Mouse (Mus musculus) heart, postnatal 0 days (tissue): ENCODE measurements around the gene Stab2.

Experiments used
- CTCF ChIP-seq: IDR thresholded peaks from 2 replicates; pipeline ENCODE4 v1.5.1; 2016; ENCODE audit warnings: antibody characterized with exemption, control low read depth, low read depth
- EP300 ChIP-seq: IDR thresholded peaks from 2 replicates; pipeline ENCODE4 v1.6.1; 2016; ENCODE audit warnings: antibody characterized with exemption, low read depth

DNA sequence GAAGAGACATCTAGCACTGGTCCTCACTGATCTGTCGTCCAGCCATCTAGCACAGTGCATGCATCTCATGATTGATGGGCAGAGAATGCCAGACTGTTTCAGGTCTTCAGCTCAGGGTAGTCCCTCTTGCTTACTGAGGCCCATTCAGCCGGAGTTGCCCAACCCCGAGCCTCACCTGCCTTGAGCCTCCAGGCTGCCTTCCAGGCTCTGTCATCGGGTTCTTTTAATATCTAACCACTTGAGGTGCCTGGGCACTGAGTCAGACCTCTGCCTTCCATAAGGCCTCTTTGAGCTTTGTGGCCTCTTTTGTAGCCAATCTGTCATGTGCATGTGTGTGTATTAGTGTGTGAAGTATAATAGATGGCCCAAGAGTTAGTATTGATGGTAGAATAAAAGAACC lies 158.3 kb downstream of the Stab2 start:
- no peak for TF ChIP-seq CTCF
- TF ChIP-seq EP300, result no peak
